Mouse (Mus musculus) intestine, embryonic 16.5 days (tissue): ENCODE results near the gene Plin3. TPM values are rescaled to one million over a fixed set of nuclear protein-coding genes. Genes with fewer than 3 reads are reported as not detected.

Experiments used
- ATAC-seq: fragments of 200-750 bp; cut with Nextera tagmentation; 2 replicates; pipeline ENCODE4 v1.8.0; 2017; ENCODE audit warnings: moderate TSS enrichment, moderate library complexity
- H3K27ac ChIP-seq: fragments of 300-500 bp; sonication (generic); 2 replicates; pipeline ENCODE4 v1.5.1; 2014; ENCODE audit warnings: mild to moderate bottlenecking, low read length
- H3K27me3 ChIP-seq: fragments of 300-500 bp; sonication (generic); replicated peaks from 2 replicates; pipeline ENCODE4 v1.6.1; 2014; ENCODE audit warnings: low read length, control low read depth, mixed read lengths; ENCODE audit not compliant: control insufficient read depth, insufficient read depth
- H3K36me3 ChIP-seq: fragments of 300-500 bp; sonication (generic); 2 replicates; pipeline ENCODE4 v1.6.1; 2014; ENCODE audit warnings: low read length, control low read depth; ENCODE audit not compliant: control insufficient read depth, insufficient read depth
- H3K4me1 ChIP-seq: fragments of 300-500 bp; sonication (generic); 2 replicates; pipeline ENCODE4 v1.6.1; 2014; ENCODE audit warnings: low read length, control low read depth, mixed read lengths; ENCODE audit not compliant: control insufficient read depth, insufficient read depth
- H3K4me2 ChIP-seq: fragments of 300-500 bp; sonication (generic); 2 replicates; pipeline ENCODE4 v1.6.1; 2014; ENCODE audit warnings: low read depth, low read length, control low read depth
- H3K4me3 ChIP-seq: fragments of 300-500 bp; sonication (generic); 2 replicates; pipeline ENCODE4 v1.5.1; 2014; ENCODE audit warnings: mild to moderate bottlenecking, low read length
- H3K9ac ChIP-seq: fragments of 300-500 bp; sonication (generic); 2 replicates; pipeline ENCODE4 v1.6.1; 2014; ENCODE audit warnings: low read depth, low read length
- H3K9me3 ChIP-seq: fragments of 300-500 bp; sonication (generic); 2 replicates; pipeline ENCODE4 v1.6.1; 2016; ENCODE audit warnings: low read length, control low read depth; ENCODE audit not compliant: control insufficient read depth
- WGBS: fragments of 180-500 bp; shearing (Covaris S2); extraction: QIAGEN DNeasy Blood & Tissue Kit; methylation state at CpG from one replicate; pipeline ENCODE4 v1.1.7; 2014; 5-methylcytosine and 5-hydroxymethylcytosine counted together
- polyA plus RNA-seq: library from polyadenylated mRNA; unstranded; fragments of >200 nt; fragmentation: Nextera tagmentation; extraction: Ambion mirVana; gene quantifications from 2 replicates; pipeline ENCODE4 v1.2.1, GENCODE M21; 2015

The Plin3 gene
- polyA plus RNA-seq, 1 experiment from 2014 or later: 287 TPM

DNA sequence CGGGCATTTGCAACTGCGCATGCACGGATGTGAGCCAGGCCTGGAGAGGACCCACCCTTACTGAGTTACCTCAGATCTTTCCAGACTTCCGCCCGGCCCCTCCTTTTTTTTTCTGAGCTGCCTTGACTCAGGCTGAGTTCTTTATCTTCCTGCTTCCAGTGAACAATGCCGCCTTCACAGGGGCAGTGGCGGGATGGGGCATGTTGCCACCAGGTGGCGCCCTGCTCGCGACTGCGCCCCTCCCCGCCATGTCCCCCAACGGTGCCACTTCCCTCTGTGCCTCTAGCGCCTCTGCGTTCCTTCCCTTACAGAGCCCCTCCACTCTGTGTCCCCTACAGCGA is 1.5 kb downstream of the Plin3 start:
- Histone ChIP-seq H3K9me3 (no peaks in the 10 kb centered on the region), H3K4me2 (peak overlapping the region; percentile 83), H3K36me3 (peaks cover 7% of the 10 kb centered on the region), H3K9ac (peak overlapping the region; percentile 76), H3K27ac (peak overlapping the region; percentile 93), H3K4me1 (peaks cover 21% of the 10 kb centered on the region), H3K27me3 (no peaks in the 10 kb centered on the region), H3K4me3 (peak overlapping the region; percentile 62)
- WGBS: under 1% methylated on average over 16 of the region's 16 CpGs
- ATAC-seq: peak; percentile 89

DNA sequence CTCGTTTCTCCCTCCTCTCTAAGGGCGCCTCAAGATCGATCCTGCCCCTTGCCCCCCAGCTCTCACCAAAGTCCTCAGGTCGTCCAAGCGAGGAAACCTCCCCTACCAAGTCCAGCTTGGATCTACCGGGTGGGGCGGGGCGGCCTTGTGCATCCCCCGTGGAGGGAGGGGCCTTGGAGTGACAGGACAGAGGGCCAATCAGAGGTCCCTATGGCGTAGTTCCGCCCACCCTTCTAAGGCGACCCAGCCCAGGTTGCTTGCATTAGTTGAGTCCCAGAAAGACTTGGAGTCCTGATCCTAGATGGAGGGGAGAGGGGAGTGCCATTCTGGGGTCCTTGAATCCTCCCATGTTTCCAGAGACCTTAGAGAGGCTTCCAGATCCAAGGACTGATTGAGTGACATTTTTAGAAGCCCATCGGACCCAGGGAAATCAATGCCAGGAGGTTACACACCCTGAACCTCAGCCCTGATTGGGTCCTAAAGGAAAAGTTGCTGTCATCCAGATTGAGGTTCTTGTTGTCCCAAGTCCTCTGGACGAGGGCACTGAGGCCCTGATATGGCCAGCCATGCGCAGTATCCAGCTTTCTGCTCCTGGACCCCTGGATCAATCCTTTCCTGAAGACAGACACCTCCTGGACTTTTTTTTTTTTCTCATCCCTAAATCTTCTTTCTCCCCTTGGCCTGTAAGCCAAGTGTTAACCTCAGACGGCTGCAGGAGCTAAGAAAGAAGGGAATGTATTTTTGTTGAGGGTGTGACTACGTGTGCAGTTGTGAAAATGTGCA is 2.1 kb downstream of the Plin3 start:
- Histone ChIP-seq H3K4me2 (peak overlapping the region; percentile 83), H3K9me3 (no peaks in the 10 kb centered on the region), H3K27ac (peak overlapping the region; percentile 93), H3K27me3 (no peaks in the 10 kb centered on the region), H3K36me3 (peaks cover 12% of the 10 kb centered on the region), H3K4me1 (peaks cover 21% of the 10 kb centered on the region), H3K4me3 (peak overlapping the region; percentile 62), H3K9ac (peak overlapping the region; percentile 76)
- 3% methylated on average over 17 of the region's 17 CpGs for WGBS
- peak; percentile 84 for ATAC-seq

DNA sequence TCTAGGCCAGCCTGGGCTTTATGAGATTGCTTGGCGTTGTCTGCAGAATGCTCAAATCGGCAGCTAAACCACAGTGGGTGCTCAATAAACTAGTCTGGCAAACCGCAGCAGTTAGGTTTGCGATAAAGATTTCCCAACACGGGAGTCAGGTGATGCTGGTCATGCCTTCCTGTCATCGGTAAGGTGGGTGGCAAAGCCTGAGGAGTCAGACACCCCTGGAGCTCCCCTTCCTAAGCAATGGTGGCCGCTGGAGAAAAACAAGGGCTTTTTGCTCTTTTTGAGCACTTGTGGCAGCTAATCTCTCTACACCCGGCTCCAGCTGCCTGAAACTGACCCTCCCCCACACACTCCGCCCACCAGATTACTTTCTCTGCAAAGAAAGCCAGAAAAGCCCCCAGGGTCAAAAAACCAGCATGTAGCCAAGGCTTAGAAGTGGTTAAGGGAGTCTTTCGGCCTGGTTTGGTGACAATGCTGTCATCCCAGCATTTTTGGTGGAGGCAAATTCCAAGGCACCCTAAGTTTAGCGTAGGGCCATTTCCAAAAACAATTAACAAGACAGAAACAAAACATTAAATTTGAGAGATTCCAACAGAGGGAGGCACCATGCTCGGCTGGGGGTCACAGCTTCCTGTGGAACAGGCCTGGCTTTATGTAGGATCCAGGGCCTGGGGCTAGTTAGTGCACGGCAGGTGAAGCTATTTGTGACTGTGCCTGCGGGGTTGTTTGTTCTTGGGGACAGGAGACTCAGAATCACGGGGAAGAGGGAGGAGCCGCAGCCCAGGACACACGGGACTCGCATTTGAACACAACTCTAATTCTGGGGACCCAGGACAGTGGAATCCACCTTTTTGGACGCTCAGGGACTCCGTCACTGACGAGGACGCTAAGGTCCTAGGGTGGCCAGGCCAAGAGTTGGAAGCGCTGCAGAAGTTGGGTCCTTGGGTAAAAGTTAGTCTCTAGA is 3.0 kb downstream of the Plin3 start:
- peaks cover 17% of the 10 kb centered on the region for H3K36me3 ChIP-seq
- peak overlapping the region; percentile 62 for H3K4me3 ChIP-seq
- H3K4me2 ChIP-seq: peak overlapping the region; percentile 83
- peak overlapping the region; percentile 93 for H3K27ac ChIP-seq
- no peaks in the 10 kb centered on the region for H3K27me3 ChIP-seq
- WGBS: 3% methylated on average over 23 of the region's 23 CpGs
- peak overlapping the region; percentile 76 for H3K9ac ChIP-seq
- peaks cover 21% of the 10 kb centered on the region for H3K4me1 ChIP-seq
- ATAC-seq: peak; percentile 25
- no peaks in the 10 kb centered on the region for H3K9me3 ChIP-seq

DNA sequence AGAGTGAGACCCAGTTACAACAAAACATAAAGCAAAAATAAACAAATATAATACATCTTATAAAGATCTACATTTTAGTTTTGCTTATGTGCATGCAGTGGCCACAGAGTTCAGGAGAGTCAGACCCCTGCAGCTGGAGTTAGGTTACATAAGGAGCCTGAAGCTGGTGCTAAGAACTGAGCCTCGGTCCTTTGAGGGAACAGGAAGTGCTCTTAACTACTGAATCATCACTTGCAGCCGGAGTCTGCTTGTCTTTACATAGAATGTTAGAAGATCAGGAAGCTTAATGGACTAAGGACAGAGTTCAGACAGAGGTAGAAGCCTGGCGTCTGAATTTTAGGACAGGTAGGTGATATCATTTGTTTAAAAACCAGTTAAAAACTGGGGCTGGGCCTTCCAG is 3.8 kb downstream of the Plin3 start:
- Histone ChIP-seq H3K9me3 (no peaks in the 10 kb centered on the region), H3K4me3 (peak overlapping the region; percentile 62), H3K27ac (peak overlapping the region; percentile 93), H3K36me3 (peaks cover 21% of the 10 kb centered on the region), H3K4me1 (peaks cover 21% of the 10 kb centered on the region), H3K27me3 (no peaks in the 10 kb centered on the region), H3K9ac (peak overlapping the region; percentile 76), H3K4me2 (peak overlapping the region; percentile 83)
- no peak for ATAC-seq
- WGBS: 36% methylated on average over 3 of the region's 3 CpGs

DNA sequence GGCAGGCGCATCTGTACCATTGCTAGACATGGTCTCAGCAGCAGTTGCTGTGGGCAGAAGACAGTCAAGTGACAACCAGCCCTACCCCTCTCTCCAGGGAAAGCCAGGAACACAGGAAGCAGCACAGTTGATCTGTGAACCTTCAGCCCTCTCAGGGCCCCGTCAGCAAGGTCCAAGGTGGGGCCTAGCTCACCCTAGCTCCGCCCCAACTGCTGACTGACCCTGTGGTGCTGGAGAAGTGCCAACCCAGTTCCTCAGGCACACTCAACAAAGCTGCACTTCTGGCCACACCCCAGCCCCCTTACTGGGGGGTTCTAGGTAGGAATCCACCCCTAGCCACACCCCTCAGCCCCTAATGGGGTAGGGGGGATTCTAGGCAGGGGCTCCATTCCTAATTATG is 4.8 kb downstream of the Plin3 start:
- Histone ChIP-seq H3K4me1 (peaks cover 21% of the 10 kb centered on the region), H3K4me3 (peak overlapping the region; percentile 62), H3K9ac (peak overlapping the region; percentile 63), H3K4me2 (peak overlapping the region; percentile 83), H3K27me3 (no peaks in the 10 kb centered on the region), H3K27ac (peak overlapping the region; percentile 93), H3K9me3 (no peaks in the 10 kb centered on the region), H3K36me3 (peaks cover 28% of the 10 kb centered on the region)
- 24% methylated on average over 3 of the region's 3 CpGs for WGBS
- peak; percentile 67 for ATAC-seq

DNA sequence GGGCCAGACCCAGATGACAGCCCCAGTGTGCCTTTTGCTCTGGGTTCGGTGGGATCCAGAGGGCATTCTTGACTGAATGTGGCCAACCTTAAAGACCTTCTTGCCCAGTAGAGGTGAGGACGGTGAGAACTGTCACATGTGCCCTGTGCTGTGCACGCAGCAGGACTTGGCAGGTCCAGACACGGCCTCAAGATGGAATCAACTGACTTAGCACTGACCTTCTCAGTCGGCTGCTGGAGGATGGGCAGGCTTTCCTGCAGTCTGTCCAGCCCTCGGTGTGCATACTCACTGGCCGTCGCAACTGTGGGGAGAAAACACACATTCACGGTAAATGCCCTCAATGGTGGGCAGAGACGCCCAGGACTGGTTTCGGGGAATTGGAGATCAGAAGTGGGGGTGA is 6.7 kb downstream of the Plin3 start:
- H3K27ac ChIP-seq: no peak overlapping the region
- WGBS: 94% methylated on average over 11 of the region's 11 CpGs
- peak overlapping the region; percentile 30 for H3K4me2 ChIP-seq
- peaks cover 37% of the 10 kb centered on the region for H3K36me3 ChIP-seq
- H3K9me3 ChIP-seq: no peaks in the 10 kb centered on the region
- no peak for ATAC-seq
- peak overlapping the region; percentile 62; the same call in 1 of the 2 replicates for H3K4me3 ChIP-seq
- peak overlapping the region; percentile 58; the same call in 1 of the 2 replicates for H3K9ac ChIP-seq
- H3K27me3 ChIP-seq: no peaks in the 10 kb centered on the region
- peaks cover 21% of the 10 kb centered on the region for H3K4me1 ChIP-seq

DNA sequence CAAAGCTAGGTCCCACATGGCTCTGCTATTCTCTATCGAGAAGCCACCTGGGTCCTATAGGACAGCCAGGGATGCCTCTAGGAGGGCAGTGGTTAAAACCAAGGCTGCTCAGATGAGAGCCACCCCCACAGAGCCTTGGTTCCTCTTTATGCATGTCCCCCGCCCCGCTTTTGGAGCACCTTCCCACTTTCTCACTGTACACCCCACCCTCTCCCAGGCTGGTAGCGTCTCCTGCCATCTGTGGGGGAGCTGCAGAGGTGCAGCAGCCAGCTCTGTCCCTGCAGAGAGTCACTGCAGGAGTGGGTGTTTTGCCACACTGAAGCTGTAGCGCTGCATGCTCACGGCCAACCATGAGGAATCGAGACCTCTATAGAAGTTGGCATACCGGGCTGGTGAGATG is 9.4 kb downstream of the Plin3 start:
- Histone ChIP-seq H3K4me3 (no peak overlapping the region), H3K27ac (peak overlapping the region; percentile 59), H3K9ac (no peak overlapping the region), H3K36me3 (peaks cover 39% of the 10 kb centered on the region), H3K4me2 (peak overlapping the region; percentile 22; the same call in 1 of the 2 replicates), H3K9me3 (no peaks in the 10 kb centered on the region), H3K4me1 (peaks cover 29% of the 10 kb centered on the region), H3K27me3 (no peaks in the 10 kb centered on the region)
- WGBS: 91% methylated on average over 8 of the region's 8 CpGs
- ATAC-seq: no peak

DNA sequence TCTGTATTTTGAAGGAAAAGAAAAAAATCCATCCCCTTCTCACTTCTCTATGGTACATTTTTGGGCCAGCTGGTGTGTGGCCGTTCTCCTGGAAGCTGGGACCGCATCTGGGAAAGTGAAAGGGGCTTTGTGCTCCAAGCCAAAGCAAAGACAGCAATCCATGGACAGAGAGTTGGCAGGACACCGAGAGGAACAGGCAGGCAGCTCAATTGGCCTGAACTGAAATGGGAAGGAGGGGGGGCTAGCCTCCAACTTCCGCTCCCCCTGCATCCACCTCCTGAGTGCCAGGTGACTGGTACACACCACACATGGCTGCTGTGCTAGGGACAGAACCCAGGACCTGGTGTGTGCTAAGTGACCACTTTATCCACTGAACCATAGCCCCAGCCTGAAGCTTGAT is 9.9 kb downstream of the Plin3 start:
- Histone ChIP-seq H3K4me2 (no peak overlapping the region), H3K27ac (peak overlapping the region; percentile 59), H3K36me3 (peaks cover 39% of the 10 kb centered on the region), H3K9ac (peak overlapping the region; percentile 45; the same call in 1 of the 2 replicates), H3K9me3 (no peaks in the 10 kb centered on the region), H3K27me3 (no peaks in the 10 kb centered on the region), H3K4me1 (peaks cover 27% of the 10 kb centered on the region), H3K4me3 (no peak overlapping the region)
- ATAC-seq: no peak
- WGBS: 82% methylated on average over 4 of the region's 4 CpGs

DNA sequence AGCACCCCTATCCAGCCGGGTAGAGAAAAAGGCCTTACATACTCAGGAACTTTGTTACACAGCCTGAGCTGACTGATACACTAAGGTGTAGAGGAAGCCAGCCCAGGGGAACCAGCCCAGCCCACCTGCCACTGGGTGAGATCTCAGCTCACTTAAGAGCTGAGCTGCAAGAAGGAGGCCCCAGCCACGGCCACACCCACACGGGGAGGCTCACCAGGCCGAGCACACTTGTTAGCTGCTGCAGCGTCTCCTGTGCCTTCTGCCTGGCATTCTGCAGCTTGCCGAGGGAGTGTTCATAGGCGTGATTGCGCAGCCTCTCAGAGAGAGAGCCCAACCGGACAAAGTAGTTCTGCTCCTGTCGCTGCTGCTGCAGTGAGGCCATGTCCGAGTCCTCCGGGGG is 11.5 kb downstream of the Plin3 start:
- ATAC-seq: no peak
- WGBS: 76% methylated on average over 12 of the region's 12 CpGs

More for the DNA sequence above, 11.5 kb downstream of the Plin3 start:
- Histone ChIP-seq H3K9ac (peak overlapping the region; percentile 37; the same call in 1 of the 2 replicates), H3K36me3 (peaks cover 32% of the 10 kb centered on the region), H3K27ac (peak overlapping the region; percentile 10), H3K27me3 (no peaks in the 10 kb centered on the region), H3K4me2 (peak overlapping the region; percentile 12; the same call in 1 of the 2 replicates), H3K9me3 (no peaks in the 10 kb centered on the region), H3K4me3 (no peak overlapping the region; the same call in 1 of the 2 replicates), H3K4me1 (peaks cover 29% of the 10 kb centered on the region)
